Mouse (Mus musculus) hindbrain, embryonic 14.5 days (tissue): ENCODE results near the gene Ncoa3. TPM values are rescaled to one million over a fixed set of nuclear protein-coding genes. Genes with fewer than 3 reads are reported as not detected.

Experiments
- ATAC-seq: fragments of 200-750 bp; cut with Nextera tagmentation; 2 replicates; pipeline ENCODE4 v1.8.0; 2017; ENCODE audit warnings: moderate number of reproducible peaks, mild to moderate bottlenecking, moderate TSS enrichment, moderate library complexity; ENCODE audit not compliant: low FRiP score
- DNase-seq: peaks from one replicate; pipeline ENCODE4 v3.0.0-alpha.2; 2015; ENCODE audit warnings: low spot score
- H3K27ac ChIP-seq: fragments of 300-500 bp; sonication (generic); 2 replicates; pipeline ENCODE4 v1.5.1; 2014; ENCODE audit warnings: mild to moderate bottlenecking, moderate library complexity
- H3K27me3 ChIP-seq: fragments of 300-500 bp; sonication (generic); 2 replicates; pipeline ENCODE4 v1.6.1; 2014; ENCODE audit warnings: mild to moderate bottlenecking, low read length, mixed read lengths; ENCODE audit not compliant: control insufficient read depth, insufficient read depth
- H3K36me3 ChIP-seq: fragments of 300-500 bp; sonication (generic); replicated peaks from 2 replicates; pipeline ENCODE4 v1.6.1; 2014; ENCODE audit not compliant: control insufficient read depth, insufficient read depth
- H3K4me1 ChIP-seq: fragments of 300-500 bp; sonication (generic); replicated peaks from 2 replicates; pipeline ENCODE4 v1.6.1; 2014; ENCODE audit warnings: antibody characterized with exemption, low read length, mixed read lengths; ENCODE audit not compliant: control insufficient read depth, insufficient read depth
- H3K4me2 ChIP-seq: fragments of 300-500 bp; sonication (generic); replicated peaks from 2 replicates; pipeline ENCODE4 v1.6.1; 2014; ENCODE audit warnings: mild to moderate bottlenecking, moderate library complexity
- H3K4me3 ChIP-seq: fragments of 300-500 bp; sonication (generic); replicated peaks from 2 replicates; pipeline ENCODE4 v1.5.1; 2014; ENCODE audit warnings: mild to moderate bottlenecking, low read length
- H3K9ac ChIP-seq: fragments of 300-500 bp; sonication (generic); 2 replicates; pipeline ENCODE4 v1.6.1; 2014
- H3K9me3 ChIP-seq: fragments of 300-500 bp; sonication (generic); 2 replicates; pipeline ENCODE4 v1.6.1; 2016; ENCODE audit warnings: low read length; ENCODE audit not compliant: control insufficient read depth
- WGBS: fragments of 180-500 bp; shearing (Covaris S2); extraction: QIAGEN DNeasy Blood & Tissue Kit; methylation state at CpG from one replicate; pipeline ENCODE4 v1.1.7; 2014; 5-methylcytosine and 5-hydroxymethylcytosine counted together
- polyA plus RNA-seq: library from polyadenylated mRNA; unstranded; fragments of >200 nt; fragmentation: Nextera tagmentation; extraction: Ambion mirVana; gene quantifications from 2 replicates; pipeline ENCODE4 v1.2.1, GENCODE M21; 2014

Gene Ncoa3
- polyA plus RNA-seq, 1 experiment from 2014 or later = 15.5 TPM

DNA sequence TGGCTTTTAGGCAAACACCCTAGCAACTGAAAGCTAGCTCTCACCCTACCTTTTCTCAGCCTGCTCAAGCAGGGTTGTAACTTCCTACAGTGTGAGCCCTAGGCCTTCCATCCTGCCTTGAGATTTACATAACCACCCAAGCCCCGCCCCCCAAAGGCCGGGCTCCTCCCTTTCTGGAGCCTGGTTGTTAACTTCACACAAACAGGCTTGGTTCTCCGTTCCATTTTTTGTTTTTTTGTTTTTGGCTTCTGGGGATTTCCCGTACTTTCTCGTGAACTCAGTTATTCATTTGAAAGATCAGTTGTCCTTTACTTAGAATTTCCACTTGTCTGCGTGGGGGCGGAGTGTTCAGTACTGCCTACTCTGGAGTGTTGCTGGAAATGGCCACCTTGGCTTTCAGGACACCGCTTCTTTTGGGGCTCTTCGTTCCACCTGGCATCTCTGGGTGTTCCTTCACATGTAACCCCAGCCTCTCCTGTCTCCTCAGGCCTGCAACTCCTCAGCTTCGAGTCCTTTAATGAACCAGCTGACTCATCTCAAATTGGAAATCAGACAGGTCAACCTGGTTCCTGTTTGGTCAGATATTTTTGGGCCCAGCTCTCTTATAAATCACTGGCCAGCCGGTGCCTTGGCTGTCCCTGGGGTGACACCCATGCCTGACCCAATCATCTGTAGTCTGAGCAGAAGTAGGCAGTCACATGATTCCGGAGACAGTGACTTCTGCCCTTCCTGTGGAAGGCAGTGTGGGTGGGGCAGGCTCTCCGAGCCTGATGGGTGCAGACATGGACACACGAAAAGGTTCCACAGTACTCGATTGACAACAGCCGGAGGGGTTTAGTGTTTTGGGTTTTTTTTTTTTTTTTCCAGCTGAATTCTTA is 9.7 kb upstream of the Ncoa3 start:
- H3K9ac ChIP-seq = no peak overlapping the region
- no peaks in the 10 kb centered on the region for H3K27me3 ChIP-seq
- no peak overlapping the region for H3K4me2 ChIP-seq
- H3K9me3 ChIP-seq = no peaks in the 10 kb centered on the region
- H3K4me1 ChIP-seq = no peaks in the 10 kb centered on the region
- ATAC-seq = no peak
- 67% methylated on average over 16 of the region's 16 CpGs for WGBS
- no peak for DNase-seq
- no peak overlapping the region for H3K27ac ChIP-seq
- no peaks in the 10 kb centered on the region for H3K36me3 ChIP-seq
- no peak overlapping the region for H3K4me3 ChIP-seq

DNA sequence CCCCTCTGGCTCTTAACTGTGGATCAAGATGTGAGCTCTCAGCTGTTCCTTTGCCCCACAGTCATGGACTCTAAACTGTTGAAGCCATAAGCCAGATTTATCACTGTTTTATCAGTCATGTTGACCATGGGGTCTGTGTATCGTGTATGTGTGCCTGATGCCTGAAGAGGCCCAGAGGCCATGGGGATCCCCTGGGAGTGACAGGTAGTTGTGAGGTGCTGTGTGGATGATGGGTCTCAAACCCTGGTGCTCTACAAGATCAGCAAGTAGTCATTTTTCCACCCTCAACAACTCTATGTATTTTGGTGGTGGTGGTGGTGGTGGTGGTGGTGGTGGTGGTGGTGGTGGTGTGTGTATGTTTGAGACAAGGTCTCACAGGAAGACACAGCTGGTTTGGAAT is 8.1 kb upstream of the Ncoa3 start:
- DNase-seq (no peak), ATAC-seq (no peak)
- WGBS = 88% methylated on average over 1 of the region's 1 CpGs

DNA sequence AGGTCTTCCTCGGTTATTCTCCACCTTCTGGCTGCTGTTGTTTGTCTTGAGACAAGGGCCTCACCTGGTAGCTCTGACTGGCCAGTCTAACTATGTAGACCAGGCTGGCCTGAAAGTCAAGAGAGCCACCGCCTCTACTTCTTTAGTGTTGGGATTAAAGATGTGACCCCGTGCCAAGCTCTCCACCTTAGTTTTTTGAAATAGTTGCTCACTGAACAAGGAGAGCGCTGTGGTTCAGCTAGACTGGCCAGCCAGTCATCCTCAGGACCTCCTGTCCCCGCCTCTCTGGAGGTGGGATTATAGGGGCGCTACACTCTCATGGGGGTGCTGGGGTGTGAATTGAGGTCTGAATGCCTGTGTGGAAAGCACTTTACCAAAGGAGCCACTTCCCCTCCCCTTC is 7.5 kb upstream of the Ncoa3 start:
- H3K36me3 ChIP-seq = no peaks in the 10 kb centered on the region
- H3K9me3 ChIP-seq = no peaks in the 10 kb centered on the region
- H3K4me2 ChIP-seq = no peak overlapping the region
- no peaks in the 10 kb centered on the region for H3K27me3 ChIP-seq
- H3K4me1 ChIP-seq = no peaks in the 10 kb centered on the region
- no peak overlapping the region for H3K27ac ChIP-seq
- H3K4me3 ChIP-seq = no peak overlapping the region
- 94% methylated on average over 6 of the region's 6 CpGs for WGBS
- H3K9ac ChIP-seq = no peak overlapping the region
- no peak for DNase-seq
- no peak for ATAC-seq

More for the DNA sequence above, 8.1 kb upstream of the Ncoa3 start:
- H3K27me3 ChIP-seq = no peaks in the 10 kb centered on the region
- no peaks in the 10 kb centered on the region for H3K9me3 ChIP-seq
- H3K4me3 ChIP-seq = no peak overlapping the region
- H3K4me2 ChIP-seq = no peak overlapping the region
- no peak overlapping the region for H3K9ac ChIP-seq
- H3K27ac ChIP-seq = no peak overlapping the region
- H3K36me3 ChIP-seq = no peaks in the 10 kb centered on the region
- H3K4me1 ChIP-seq = no peaks in the 10 kb centered on the region

DNA sequence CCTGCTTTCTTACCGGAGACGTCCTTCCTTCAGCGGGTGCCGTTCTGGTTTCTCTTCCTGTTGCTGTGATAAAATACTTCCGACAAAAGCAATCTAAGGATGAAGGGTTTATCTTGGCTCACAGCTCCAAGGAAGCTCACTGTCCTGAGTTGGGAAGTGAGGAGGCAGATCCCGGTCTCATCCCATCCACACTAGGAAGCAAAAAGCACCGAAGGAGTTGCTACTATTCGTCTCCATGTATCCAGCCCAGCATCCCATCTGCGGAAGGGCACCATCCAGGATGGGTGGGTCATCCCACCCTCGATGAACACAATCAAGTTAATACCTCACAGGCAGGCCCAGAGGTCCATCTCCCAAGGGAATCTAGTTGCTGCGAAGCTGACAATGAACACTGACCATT is 6.9 kb upstream of the Ncoa3 start:
- DNase-seq (no peak), ATAC-seq (no peak)
- H3K36me3 ChIP-seq = no peaks in the 10 kb centered on the region
- no peaks in the 10 kb centered on the region for H3K9me3 ChIP-seq
- 93% methylated on average over 11 of the region's 11 CpGs for WGBS
- H3K4me3 ChIP-seq = no peak overlapping the region
- H3K9ac ChIP-seq = no peak overlapping the region
- H3K4me2 ChIP-seq = no peak overlapping the region
- no peaks in the 10 kb centered on the region for H3K4me1 ChIP-seq
- H3K27me3 ChIP-seq = no peaks in the 10 kb centered on the region
- no peak overlapping the region for H3K27ac ChIP-seq

DNA sequence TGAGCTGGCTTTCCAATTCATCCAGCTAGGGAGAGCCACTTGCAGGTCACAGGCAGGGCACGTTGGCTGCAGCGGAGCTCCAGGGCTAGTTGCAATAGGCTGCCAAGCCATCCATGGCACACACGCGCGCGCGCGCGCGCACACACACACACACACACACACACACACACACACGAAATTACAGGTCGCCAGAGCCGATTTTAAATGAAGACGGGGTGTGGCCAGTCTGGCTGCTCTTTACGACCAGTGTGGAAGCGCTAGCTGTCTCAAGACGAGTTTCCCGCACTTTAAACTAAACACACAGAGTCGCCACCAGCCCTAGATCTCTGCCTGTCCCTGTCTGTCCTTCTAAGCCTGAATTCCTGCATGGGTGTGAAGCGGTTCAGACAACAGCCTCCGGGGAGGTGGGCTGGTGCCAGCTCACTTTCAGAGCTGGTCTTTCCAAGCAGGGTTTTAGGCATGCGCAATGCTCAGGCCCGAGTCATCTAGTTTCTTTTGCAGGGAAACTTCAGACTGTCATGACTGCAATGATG is 5.4 kb upstream of the Ncoa3 start:
- peak; percentile 66 for DNase-seq
- ATAC-seq = peak; percentile 53; the same call in 1 of the 2 replicates

DNA sequence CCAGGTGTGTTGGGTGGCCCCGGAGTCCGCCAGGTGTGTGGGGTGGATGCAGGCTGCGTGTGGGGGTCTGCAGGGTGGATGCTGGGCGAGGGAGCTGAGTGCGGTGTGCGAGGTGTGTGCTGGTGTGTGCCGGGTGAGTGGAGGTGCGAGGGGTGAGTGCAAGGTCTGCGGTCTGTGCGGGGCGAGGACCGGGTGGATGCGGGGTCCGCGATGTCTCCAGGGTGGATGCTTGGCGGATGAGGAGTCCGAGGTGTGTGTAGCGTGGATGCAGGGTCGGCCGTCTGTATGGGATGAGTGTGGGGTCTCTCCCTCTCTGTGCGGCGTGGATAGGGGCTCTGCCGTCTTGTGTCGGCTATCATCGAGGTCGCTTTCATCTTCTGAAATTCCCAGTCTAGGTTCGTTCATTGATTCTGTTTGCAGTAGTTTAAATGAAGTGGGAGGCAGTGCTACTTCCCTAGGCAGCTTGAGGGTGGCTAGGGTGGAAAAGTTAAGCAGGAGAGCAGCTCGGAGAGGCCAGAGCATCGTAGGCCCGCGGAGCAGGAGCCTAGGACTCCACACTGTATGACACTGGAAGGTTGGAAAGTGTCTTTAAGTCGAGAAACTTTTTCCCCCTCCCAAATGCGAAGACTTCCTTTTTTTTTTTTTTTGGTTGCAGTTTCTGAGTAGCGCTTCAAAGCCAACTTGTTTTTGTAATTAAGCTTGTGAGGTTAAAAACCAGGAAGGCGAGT is 901 bp downstream of the Ncoa3 start:
- Histone ChIP-seq H3K27ac (peak overlapping the region; percentile 87), H3K9ac (peak overlapping the region; percentile 83), H3K4me3 (peak overlapping the region; percentile 78), H3K36me3 (no peaks in the 10 kb centered on the region), H3K27me3 (no peaks in the 10 kb centered on the region), H3K9me3 (no peaks in the 10 kb centered on the region), H3K4me1 (peaks cover 15% of the 10 kb centered on the region), H3K4me2 (peak overlapping the region; percentile 80)
- WGBS = 4% methylated on average over 35 of the region's 35 CpGs
- DNase-seq (no peak), ATAC-seq (peak; percentile 54)

More for the DNA sequence above, 5.4 kb upstream of the Ncoa3 start:
- H3K4me1 ChIP-seq = no peaks in the 10 kb centered on the region
- 2% methylated on average over 21 of the region's 23 CpGs for WGBS
- no peaks in the 10 kb centered on the region for H3K9me3 ChIP-seq
- peak overlapping the region; percentile 64 for H3K4me2 ChIP-seq
- H3K36me3 ChIP-seq = no peaks in the 10 kb centered on the region
- peak overlapping the region; percentile 56 for H3K9ac ChIP-seq
- peak overlapping the region; percentile 35 for H3K4me3 ChIP-seq
- no peaks in the 10 kb centered on the region for H3K27me3 ChIP-seq
- peak overlapping the region; percentile 75 for H3K27ac ChIP-seq

DNA sequence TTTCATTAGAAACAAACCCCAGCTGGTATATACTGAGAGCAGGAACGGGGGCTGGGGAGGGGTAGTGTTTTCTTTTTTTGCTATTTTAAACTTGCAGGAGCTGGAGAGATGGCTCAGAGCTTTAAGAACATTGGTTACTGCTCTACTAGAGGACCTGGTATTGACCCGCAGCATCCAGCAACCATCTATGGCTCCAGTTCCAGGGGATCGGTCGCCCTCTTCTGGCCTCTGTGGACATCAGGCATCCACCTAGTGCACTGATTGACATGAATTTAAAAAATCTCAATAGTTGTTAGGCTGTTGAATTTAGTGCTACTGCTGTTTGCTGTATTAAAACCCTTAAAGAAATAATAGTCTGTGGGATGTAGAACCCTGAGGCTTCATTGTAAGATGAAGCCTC is 1.9 kb downstream of the Ncoa3 start:
- no peak for ATAC-seq
- H3K4me3 ChIP-seq = no peak overlapping the region
- no peaks in the 10 kb centered on the region for H3K27me3 ChIP-seq
- H3K9ac ChIP-seq = no peak overlapping the region
- H3K4me1 ChIP-seq = peaks cover 21% of the 10 kb centered on the region
- DNase-seq = no peak
- H3K9me3 ChIP-seq = no peaks in the 10 kb centered on the region
- WGBS = 95% methylated on average over 4 of the region's 4 CpGs
- H3K36me3 ChIP-seq = no peaks in the 10 kb centered on the region
- H3K27ac ChIP-seq = no peak overlapping the region
- peak overlapping the region; percentile 80; the same call in 1 of the 2 replicates for H3K4me2 ChIP-seq

DNA sequence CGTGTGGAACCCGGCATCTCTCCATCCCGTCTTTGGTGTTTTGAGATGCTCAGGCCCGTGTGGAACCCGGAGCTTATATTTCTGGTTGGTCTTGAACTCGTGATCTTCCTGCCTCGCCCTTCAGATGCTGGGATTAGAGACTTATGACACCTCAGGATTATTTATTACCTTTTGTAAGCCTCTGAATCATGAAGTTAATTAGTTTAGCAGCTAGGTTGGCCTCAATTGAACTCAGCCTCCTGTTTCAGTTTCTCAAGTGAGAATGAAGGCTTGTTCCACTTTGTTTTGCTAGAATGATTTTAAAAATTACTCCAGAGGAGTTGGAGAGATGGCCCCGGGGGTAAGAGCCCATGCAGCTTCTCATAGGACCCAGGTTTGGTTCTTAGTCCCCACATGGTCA is 3.3 kb downstream of the Ncoa3 start:
- no peak overlapping the region for H3K4me2 ChIP-seq
- DNase-seq (no peak), ATAC-seq (no peak)
- WGBS = 88% methylated on average over 8 of the region's 8 CpGs
- no peaks in the 10 kb centered on the region for H3K9me3 ChIP-seq
- H3K4me1 ChIP-seq = peaks cover 32% of the 10 kb centered on the region
- H3K4me3 ChIP-seq = no peak overlapping the region
- no peaks in the 10 kb centered on the region for H3K27me3 ChIP-seq
- no peak overlapping the region for H3K9ac ChIP-seq
- H3K27ac ChIP-seq = no peak overlapping the region
- H3K36me3 ChIP-seq = no peaks in the 10 kb centered on the region

DNA sequence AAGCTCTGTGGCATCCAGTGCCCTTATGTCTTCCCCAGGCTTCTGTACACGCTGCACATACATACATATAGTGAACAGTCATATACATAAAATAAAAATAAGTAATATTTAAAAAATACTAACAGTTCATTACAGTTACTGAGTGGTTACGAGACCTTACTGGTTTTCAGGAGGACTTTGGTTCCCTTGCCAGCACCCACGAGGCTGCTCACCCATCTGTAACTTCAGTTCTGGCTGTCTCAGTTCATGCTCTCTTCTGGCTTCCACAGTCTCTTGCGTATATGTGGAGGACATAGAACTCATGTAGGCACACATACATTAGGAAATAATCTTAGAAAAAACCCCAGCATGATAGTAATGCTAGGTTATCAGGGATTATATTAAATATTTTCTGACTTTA is 3.7 kb downstream of the Ncoa3 start:
- 87% methylated on average over 4 of the region's 4 CpGs for WGBS
- Histone ChIP-seq H3K36me3 (no peaks in the 10 kb centered on the region), H3K27me3 (no peaks in the 10 kb centered on the region), H3K27ac (no peak overlapping the region), H3K4me1 (peaks cover 32% of the 10 kb centered on the region), H3K4me3 (no peak overlapping the region), H3K9me3 (no peaks in the 10 kb centered on the region), H3K9ac (no peak overlapping the region), H3K4me2 (no peak overlapping the region)
- DNase-seq (no peak), ATAC-seq (no peak)
